Mouse (Mus musculus) spleen, adult 2 months (tissue): ENCODE measurements around the gene Nr2e1.

ENCODE experiments used
- CTCF ChIP-seq: fragments of 200-500 bp; IDR thresholded peaks from 2 replicates; pipeline ENCODE4 v1.5.1; 2011; ENCODE audit warnings: mild to moderate bottlenecking, inconsistent platforms; ENCODE audit not compliant: insufficient read depth, insufficient read length, insufficient replicate concordance; ENCODE audit errors: extremely low read depth
- POLR2A ChIP-seq: fragments of 200-500 bp; IDR thresholded peaks from 2 replicates; pipeline ENCODE4 v1.6.1; 2011; ENCODE audit warnings: low read depth, low read length, inconsistent platforms

GRCm38 (mm10) chr10:42593201-42593600 is 9.8 kb upstream of the Nr2e1 start:
- TF ChIP-seq CTCF = no peak
- TF ChIP-seq POLR2A = no peak
